Mouse (Mus musculus) brain, embryonic 14.5 days (tissue): ENCODE results near the gene Pacrg.

Source experiments
- CTCF ChIP-seq: fragments of 200-500 bp; IDR thresholded peaks from 2 replicates; pipeline ENCODE4 v1.5.1; 2012; ENCODE audit warnings: inconsistent platforms, mild to moderate bottlenecking, moderate library complexity, borderline replicate concordance; ENCODE audit not compliant: insufficient read depth, insufficient read length; ENCODE audit errors: extremely low read depth
- POLR2A ChIP-seq: fragments of 200-500 bp; IDR thresholded peaks from 2 replicates; pipeline ENCODE4 v1.6.1; 2012; ENCODE audit warnings: mild to moderate bottlenecking, inconsistent platforms, borderline replicate concordance; ENCODE audit not compliant: poor library complexity, insufficient read depth, insufficient read length, severe bottlenecking; ENCODE audit errors: extremely low read depth

DNA sequence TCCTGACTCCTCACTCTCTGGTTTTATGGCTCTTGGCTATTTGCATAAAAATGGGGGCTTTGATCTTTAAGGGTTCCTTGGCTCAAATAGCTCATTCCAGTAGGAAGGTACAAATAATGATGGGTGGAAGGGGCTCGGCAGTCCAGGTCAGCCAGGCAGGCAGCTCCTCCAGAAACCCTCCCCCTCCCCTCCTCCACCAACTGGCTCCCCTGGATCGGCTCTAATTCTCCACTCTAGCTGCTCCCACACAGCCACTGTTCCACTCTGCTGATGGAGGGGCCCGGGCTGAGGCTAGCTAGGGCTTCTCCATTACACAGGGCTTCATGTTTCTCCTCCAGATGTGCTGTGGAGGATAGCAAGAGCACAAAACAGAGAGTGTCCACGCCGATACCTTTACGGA lies 325.3 kb downstream of the Pacrg start:
- TF ChIP-seq POLR2A, result no peak
- no peak for TF ChIP-seq CTCF
